Mouse (Mus musculus) frontal cortex, postnatal 14 days (tissue): ENCODE data around the gene Bbs2.
"Not testable (repeated sequence)": the region's sequence is repeated elsewhere in the genome, so short reads cannot be mapped to it uniquely, and the experiment has no call there.

ENCODE experiments used
- DNase-seq, 2 experiments: peaks; one replicate each; pipeline ENCODE4 v3.0.0; 2022; ENCODE audit warnings: low spot score in 2 of 2

Bbs2 gene

DNA sequence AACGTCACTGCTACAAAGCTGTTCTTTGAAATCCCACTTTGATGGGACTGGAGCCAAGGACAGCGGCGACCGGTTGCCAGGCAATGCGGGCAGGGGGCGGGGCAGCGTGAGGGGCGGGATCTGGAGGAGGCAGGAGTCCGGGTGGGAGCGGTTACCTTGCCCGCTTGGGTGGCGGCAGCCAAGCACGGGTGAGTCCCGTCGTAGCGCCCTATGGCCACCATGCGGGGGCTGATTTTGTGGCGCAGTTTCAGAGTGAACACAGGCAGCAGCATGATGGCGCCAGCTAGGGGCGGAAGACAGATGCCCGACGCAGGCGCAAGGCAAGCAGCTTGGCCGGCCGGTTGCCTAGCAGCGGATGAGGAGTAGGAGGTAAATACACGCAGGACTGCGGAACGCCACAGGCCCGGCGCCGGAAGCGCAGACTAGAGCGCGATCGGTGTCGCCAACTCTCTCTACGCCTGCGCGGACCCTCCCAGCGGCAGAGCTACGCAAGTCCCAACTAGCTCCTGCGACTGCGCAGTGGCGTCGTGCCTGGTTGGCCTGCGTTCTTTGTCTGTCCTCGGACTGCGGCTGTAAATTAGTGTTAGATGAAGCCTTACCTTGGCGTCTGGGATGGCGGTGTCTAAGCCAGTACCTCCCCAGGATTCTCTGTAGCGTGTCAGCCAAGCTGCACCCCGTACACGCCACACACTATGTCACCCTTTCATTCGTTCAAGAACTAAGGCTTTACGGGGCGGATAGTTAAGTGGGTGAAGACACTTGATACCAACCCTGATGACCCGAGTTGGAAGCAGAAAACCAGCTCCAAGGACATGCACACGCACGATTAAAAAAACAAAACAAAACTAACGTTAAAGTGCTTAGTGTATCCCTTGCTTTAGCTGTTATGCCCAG, at the start of gene Bbs2:
Bbs2 (minus strand) TSS at position 848 of the 894 bp plus-strand sequence.
- peak; percentile 99 for DNase-seq

DNA sequence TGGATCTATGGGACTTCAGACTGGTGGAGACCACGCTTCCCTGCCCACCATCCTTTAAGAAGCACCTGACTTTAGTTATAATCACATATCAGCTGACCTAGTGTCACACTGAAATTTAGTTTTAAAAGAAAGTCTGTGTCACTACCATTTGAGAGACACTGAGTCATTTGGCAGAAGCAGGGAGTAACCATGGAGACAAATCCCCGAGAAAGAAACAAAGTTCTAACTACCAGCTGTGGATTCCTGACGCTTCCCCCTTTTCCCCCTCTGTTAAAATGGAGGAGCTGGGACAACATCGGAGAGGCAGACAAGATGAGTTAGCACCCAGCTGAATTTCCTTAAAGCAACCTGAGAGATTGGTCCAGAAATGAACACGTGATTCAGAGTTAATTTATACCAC, 49.5 kb upstream of the Bbs2 start:
- DNase-seq, result no peak

DNA sequence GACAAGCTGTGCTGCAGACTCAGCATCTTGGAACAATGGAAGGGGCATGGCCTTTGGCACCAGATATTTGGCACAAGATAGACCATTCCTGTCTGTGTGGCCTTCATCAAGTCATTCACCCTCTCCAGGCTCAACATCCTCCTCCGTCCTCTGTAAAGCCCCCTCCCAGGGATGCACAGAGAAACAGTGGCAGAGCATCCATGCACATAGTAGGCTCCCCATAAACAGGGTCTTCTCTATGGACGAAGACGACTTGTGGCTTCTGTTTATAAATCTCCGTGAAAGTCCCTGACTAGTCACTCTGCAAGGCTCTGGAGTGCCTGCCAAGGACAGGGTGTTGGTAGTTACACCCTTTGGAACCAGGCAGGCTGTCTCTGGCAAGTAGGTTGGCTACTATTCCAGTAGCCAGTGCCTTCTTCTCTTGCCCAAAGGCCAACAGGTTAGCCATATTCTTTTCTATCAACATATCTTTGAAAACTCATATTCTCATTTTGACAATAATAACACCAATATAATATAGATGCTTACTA, 41.6 kb upstream of the Bbs2 start:
- no peak for DNase-seq

DNA sequence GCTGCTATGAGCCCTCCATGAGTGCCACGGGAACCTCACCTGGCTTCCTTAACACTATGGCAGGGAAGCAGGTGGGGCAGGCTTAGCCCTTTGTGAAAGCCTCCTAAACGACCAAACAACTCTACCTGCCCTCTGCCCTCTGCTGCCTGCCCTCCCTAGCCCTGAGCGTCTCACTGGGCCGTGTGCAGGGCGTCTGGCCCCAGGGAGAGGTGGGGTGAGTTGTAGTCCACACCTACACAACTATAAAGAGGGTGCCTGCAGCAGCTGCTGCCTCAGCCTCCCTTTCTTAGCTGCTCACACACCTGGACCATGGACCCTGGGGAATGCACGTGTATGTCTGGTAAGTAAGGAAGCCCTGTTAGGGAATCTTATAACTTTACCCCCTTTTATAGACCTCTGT, 38.2 kb upstream of the Bbs2 start, which contains the start of gene Mt4:
Mt4 (plus strand) TSS at position 265 of the 400 bp plus-strand sequence.
- DNase-seq, result no peak

DNA sequence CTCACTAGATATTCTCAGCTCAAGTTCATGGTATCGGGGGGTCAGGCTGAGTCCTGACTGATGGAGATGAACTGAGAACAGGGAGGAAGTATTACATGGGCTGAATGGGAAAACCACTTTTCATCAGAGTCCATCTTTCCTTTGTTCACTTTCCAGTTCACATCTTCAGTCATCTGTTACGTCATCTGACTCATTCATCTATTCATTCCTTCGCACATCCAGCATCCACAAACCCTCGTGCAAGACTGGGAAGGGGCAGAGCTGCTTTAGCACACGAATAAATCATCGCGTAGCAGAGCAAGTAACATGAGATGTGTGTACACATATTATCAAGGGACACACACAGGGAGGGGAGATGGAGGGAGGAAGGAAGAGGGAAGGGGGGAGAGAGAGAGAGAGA, 37.5 kb upstream of the Bbs2 start:
- DNase-seq, result no peak

DNA sequence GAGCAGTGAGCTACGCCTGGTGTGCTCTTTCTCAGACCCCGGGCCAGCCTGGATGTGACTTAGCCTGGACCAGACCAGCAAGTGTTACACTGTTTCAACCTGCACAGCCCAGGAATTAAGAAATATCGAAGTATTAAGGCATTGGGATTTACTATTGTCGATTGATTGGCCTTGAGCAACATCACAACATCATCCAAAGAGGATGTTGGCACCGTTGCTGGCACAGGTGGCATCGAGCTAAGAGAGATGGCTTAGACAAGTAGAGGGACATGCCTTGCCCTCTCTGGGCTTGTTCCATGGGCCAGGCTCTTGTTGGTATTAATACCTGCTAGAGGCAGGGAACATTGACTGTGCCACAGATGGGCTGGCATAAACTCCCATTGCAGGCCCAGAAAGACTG, 36.8 kb upstream of the Bbs2 start:
- DNase-seq, result no peak

DNA sequence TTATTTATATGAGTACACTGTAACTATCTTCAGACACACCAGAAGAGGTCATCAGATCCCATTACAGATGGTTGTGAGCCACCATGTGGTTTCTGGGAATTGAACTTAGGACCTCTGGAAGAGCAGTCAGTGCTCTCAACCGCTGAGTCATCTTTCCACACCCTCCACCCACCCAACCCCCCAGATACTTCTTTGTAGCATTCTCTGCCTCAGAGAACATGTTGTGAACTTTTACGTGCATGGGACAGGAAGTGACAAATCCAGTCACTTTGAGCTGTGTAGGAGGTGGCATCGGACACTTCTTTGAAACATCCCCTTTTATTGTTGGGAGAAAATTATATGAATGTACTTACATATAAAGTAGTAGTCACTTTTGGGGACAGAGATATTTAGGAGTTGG, 35.9 kb upstream of the Bbs2 start:
- DNase-seq, result not testable (repeated sequence)

DNA sequence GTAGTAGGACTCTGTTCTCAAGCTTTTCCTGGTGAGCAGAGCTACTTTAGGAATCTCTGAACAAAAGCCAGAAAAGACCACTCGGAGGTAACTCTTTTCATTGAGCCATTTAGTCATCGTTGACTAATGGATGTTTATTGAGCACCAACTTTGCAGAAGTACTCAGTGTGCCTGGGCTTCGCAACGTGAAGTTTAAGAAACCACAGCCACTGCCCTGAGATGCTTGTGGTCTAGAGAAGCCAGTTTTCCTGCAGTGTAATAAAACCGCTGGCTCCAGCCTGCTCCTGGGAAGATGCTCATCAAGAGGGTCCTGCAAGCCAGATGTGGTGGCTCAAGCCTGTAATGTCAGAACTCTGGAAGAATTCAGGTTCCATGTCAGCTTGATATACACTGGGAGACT, 33.4 kb upstream of the Bbs2 start:
- no peak for DNase-seq

DNA sequence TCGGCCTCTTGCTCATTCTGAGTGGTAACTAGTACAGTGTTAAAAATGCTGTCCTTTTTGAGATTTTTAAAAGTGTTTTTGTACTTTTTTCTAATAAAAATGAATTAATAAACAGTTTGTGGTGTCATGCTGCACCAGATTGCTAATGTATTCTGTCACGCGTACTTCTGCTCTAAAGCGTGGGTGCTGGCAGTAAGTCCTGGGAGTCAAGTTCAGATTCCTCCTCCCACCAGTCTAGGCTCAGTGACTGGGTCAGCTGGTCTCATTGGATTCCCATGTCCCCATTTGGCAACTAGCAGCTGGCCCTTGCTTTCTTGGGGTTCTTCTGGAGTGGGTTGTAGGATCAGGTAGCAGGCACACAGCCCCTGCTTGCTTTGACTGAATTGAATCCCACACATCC, 31.4 kb upstream of the Bbs2 start:
- no peak for DNase-seq

DNA sequence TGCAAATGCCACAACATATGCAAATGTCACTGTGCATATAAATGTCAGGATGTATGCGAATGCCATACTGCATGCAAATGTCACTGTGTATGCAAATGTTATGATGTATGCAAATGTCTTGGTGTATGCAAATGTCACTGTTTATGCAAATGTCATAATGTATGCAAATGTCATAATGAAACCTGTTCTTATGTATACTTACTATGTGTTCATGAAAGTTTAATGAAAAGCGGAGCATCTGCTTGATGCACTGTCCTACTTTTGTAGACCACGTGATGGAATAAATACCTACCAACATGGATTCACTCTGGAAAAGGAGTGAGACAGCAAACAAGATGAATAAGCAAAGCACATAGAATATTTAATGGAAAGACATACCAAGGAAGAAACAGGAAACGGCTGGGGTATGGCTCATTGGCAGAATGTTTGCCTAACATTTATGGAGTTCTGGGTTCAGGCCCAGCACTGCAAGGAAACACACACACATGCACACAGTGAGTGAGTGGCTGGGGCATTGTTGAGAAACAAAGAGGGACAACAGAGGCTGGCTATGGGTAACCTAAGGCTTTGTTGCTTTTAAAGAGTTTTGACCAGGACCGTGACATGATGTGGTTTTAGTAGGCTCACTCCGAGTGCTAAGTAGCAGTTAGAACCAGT, 30.5 kb upstream of the Bbs2 start:
- no peak for DNase-seq

DNA sequence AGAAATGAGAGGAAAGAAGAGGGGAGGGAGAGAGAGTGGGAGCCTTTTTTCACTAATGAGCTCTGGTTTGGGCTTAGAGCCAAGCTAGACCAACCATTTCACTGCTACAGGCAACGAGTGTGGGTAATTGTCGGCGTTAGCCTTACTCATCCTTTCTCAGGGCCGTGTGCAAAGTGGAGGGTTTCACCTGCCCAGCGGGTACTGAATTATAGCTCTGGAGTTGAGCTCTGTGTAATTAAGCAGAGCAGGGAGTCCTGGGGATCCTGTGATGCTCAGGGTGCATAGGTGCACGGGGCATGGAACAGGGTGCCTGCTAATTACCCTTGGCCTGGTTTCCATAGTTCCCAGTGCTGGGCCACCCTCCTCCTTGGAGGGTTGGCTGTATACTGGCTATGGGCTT, 29.0 kb upstream of the Bbs2 start:
- no peak for DNase-seq

DNA sequence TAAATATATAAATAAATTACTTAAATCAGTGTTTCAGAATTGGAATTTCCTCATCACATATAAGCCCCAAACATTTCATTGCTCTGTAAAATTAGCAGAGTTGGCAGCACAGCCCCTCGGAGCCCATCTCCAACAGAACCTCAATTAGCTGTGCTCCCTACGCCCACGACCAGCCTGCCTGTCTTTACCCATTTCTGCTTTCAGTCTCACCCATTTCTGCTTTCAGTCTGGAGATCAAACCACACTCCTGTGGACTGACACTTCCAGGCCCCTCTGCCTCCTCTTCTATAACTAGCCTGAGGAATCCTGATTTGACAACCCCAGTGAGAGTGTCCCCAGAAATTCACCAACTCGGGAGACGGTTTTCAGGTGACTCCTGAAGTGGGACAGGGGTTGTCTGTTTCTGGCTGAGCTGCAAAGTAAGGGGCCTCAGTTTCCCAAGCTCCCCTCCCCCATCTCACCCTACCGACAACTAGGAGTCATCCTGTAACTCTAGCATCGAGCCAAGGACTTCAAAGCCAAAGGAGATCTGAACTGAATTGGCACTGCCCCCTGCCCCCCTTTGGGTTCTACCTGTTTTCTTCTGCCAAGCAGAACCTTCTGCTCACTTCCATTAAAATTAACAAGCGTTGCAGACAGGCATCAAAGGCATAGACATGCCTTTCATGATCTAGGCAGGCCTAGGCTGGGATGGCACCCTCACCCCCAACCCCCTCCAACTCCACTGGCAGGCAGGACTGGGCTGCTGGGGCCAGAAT, 24.2 kb upstream of the Bbs2 start:
- no peak for DNase-seq

DNA sequence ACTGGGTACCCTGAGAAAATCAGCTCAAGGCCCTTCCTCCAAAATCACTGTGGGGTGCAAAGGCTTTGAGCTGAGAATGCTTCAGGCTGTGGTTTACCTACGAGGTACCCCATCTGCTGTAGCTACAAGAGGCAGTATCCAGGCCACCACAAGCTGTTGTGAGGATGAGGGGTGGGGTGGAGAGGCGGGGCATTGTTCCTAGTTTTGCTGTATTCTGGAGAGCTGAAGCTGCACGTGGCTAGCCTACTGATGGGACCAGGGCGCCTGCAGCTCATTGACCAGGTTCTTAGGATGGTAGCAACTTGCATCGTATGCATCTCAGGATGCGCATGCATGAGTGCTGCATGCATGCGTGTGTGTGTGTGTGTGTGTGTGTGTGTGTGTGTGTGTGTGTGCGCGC, 22.9 kb upstream of the Bbs2 start:
- DNase-seq, result no peak

DNA sequence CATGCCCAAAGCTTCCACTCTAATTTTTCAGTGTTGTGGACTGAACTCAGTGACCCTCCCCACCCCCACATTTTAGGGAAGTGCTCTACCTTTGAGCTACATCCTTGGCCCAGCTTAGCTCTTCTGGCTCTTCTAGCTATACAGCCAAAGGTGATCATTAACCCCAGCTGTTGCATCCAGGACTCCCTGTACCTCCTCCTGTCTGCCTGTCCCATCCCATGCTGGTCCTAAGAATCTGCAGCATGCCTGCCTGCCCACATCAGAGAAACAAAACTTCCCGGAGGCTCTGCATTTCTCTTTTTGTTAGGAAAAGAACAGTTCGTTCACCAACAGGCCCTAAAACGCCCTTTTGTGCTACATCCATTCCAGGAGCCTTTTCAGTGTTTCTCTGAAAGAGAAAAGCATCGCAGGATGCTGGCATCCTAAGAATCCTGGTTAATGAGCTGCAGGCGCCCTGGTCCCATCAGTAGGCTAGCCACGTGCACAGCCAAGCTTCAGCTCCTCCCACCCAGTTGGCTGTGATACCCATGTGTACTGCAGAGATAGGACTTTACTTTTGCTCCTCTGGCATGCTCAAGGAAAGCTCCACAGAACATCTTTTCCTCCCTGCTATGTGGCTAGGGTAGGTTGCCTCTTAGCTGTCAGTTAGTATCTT, 20.2 kb upstream of the Bbs2 start:
- peak; percentile 47 to 48 for DNase-seq

DNA sequence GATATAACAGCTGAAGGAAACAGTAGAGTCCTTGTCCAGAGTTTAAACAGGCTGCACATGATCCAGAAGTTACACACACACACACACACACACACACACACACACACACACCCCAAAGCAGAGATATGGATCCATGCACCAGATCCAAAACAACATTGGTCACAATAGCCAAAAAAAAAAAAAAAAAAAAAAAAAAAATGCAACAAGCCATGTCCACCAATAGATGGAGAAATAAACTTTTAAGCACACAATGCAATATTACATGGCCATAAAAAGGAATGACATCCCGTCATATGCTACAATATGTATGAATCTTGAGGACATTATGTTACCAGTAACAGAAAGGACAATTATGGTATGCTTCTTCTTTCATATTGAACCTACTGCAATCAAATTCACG, 15.2 kb upstream of the Bbs2 start:
- no peak for DNase-seq

DNA sequence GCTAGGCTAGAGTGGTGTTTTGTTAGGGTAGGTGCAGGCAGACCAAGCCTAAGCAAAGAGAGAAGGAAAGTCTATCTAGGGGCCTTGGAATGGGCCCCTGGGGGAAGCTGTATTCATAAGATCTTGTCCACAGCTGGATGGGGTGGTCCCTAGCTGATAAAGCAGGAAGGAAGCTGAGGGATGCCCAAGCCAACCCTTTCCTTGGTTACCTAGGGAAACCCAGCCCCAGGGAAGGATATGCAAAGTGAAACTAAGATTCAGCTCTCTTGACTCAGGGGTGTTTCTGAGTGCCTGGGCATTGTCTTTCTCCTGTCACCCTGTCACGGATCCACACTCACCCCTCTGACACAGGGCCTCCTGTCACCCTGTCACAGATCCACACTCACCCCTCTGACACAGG, 14.7 kb upstream of the Bbs2 start:
- no peak for DNase-seq

DNA sequence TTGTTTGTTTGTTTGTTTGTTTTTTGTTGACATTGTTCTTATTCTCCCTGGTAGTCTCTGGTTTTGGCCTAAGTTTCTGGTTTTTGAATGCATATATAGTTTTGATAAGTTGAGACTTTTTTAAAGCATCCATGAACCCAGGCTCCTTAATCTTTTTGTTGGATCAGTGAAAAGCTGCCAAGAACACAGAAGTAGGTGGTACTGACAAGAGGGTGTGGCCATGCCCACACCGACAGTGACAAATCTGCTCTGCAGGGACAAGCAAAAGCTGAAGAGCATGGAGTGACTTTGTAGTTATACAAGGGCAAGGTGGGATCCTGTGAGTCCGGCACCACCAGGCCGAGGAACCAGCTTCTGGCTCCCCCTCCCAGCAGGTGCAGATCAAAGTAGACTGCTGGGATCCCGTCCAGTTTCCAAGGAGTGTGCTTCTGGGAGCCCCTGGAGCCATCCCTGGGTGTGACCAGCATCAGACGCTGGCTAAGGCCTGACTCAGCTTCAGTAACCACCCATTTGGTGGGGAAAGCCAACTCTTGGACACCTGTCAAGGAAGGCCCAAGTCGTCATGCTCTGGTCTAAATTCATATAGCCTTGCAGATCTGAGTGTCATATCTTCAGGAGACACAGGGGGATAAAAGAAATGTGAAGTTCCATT, 11.9 kb upstream of the Bbs2 start:
- DNase-seq, result no peak

DNA sequence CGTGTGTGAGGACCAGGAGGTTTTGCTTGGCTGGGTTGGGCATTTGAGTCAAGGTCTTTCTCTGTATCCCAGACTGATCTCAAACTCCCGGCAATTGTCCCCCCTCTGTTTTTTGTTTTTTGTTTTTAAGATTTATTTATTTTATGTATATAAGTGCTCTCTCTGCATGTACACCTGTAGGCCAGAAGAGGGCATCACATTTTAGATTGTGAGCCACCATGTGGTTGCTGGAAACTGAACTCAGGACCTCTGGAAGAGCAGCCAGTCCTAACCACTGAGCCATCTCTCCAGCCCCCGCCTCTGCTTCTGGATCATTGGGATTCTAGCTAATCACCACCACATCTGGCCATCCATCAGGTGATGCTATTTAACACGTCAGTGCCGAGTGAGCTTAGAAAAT, 11.1 kb upstream of the Bbs2 start:
- DNase-seq, result no peak

DNA sequence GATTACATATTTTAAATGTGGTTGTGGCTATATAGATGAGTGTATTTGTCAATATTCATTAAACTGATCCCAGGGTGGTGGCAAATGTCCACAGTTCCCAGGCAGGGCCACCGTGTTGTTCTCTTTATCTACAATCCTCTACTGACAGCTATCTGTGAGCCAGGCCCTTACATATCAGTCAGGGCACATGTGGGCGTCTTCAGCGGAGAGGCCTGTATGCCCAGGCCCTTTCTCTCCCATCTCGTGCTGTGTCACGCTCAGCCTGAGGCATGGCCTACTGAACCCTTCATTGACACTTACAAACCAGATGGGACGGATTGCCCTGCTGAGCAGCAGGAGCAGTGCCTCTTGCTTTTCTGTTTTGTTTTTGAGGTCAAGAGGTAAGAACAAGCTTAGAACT, 10.7 kb upstream of the Bbs2 start:
- no peak for DNase-seq

DNA sequence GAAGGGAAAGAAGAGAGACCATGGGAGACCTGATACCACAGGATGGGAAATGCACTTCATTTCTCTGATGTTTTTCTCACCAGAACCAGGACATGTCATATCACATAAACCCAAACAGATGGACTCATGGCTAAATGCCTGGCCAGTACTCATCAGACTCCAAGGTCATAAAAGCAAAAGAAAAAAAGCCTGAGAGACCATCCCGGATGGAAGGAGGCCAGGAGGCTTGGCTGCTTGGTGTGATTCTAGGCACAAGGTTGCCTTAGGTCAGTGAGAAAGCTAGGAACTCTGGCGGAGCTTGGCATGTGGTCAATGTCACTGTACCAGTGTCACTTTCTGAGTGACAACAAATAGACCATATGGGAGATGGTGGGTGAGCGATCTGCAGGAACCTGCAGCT, 9.1 kb upstream of the Bbs2 start:
- no peak for DNase-seq

DNA sequence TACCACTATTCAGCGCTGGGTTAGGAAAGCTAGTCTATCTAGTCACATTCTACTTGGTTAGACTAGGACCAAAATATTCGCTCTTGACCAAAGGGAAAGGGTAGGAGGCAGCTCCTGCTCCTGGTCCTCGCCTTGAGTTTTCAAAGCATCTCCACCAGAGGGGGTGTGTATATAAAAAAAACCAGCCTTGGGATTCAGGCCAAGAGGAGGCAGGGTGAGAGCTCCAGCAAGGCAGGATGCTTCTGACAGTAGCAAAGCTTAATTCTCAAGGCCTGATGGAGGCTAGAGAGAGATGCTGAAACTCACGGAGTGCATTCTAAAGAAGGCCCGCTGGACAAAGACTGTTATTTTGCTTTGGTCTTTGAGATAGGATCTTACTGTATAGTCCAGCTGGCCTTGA, 5.4 kb upstream of the Bbs2 start:
- DNase-seq, result peak; percentile 16 to 27
